Mouse (Mus musculus): ENCODE data around the gene Grid1.

Grid1 gene

GRCm38 (mm10) chr14:34916315-34916714 is 96.4 kb downstream of the Grid1 start:
- DNase-seq (ENCODE audit: low read depth, low spot score): no peak

DNA sequence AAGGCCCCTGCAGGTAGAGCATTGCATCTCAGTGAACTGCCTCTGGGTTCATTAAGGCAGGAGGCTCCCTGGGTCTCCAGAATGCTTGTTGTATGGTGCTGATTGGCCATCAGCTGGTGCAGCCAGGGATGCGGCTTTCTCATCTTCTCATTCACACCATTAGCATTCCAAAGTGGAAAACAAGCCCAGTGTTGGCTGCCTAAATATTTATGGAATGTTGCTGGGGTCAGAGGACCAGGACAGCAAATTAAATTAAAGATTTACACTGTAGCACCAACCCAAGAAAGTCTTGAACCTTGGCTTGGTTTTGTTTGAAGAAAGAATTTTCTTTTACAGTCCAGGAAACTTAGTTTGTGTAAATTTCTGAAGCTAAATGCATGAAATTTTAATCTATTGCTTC is 97.2 kb downstream of the Grid1 start:
- DNase-seq (ENCODE audit: low read depth, low spot score): no peak

- no peak for DNase-seq (ENCODE audit: low read depth, low spot score)
These were observed 99.3 kb downstream of the Grid1 start for GRCm38 (mm10) chr14:34919221-34919620.

- no peak for DNase-seq (ENCODE audit: low read depth, low spot score)
These were observed 101.4 kb downstream of the Grid1 start for GRCm38 (mm10) chr14:34921265-34921664.

DNA sequence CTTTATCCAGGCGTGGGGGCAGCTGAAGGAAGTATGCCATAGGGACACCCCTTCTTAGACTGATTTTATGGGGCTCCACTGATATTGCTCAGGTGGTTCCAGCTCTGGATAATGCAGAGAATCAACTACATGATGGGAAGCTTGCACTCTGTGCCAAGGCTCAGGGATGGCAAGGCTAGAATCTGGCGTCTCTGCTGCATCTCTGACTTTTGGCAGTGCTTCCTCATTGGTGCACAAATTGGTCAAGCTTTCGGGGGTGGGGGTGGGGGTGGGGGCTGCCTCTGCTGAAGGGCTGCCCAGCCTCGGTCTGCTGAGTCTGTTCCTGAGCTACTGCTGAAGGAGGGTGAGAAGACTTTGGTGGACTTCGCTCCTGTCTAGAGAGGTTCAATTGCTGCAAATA is 105.1 kb downstream of the Grid1 start:
- no peak for DNase-seq (ENCODE audit: low read depth, low spot score)

- no peak for DNase-seq (ENCODE audit: low read depth, low spot score)
These were observed 110.3 kb downstream of the Grid1 start for GRCm38 (mm10) chr14:34930040-34930719.

GRCm38 (mm10) chr14:34933197-34933596 is 113.3 kb downstream of the Grid1 start:
- DNase-seq (ENCODE audit: low read depth, low spot score): no peak

DNA sequence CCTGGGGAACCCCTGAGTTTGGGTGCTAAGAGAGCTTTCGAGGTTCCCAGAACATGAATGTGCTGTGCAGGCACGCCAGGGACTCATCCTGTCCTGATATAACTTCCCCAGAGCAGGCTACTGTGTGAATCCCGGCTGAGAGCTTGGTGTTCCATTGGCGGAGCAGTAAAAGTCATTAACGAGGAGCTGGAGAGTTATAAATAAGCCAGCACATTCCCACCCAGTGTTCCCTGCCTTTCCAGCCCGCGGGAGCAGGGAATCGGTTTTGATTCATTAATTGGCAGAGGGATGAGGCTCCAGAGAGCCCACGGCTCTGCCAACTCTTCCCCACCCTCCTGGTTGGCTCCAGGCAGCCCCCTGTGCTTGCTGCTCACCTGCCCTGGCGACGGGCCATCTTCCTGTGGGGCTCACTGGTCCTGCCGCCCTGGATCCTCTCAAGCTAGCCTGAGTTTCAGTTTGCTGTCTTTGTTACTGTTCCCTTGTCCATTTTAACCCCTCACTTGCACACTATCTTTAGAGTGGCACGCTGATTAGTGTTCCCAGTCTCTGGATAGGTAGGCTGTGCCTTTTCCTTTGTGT is 116.4 kb downstream of the Grid1 start:
- DNase-seq (ENCODE audit: low read depth, low spot score): peak; percentile 13

DNA sequence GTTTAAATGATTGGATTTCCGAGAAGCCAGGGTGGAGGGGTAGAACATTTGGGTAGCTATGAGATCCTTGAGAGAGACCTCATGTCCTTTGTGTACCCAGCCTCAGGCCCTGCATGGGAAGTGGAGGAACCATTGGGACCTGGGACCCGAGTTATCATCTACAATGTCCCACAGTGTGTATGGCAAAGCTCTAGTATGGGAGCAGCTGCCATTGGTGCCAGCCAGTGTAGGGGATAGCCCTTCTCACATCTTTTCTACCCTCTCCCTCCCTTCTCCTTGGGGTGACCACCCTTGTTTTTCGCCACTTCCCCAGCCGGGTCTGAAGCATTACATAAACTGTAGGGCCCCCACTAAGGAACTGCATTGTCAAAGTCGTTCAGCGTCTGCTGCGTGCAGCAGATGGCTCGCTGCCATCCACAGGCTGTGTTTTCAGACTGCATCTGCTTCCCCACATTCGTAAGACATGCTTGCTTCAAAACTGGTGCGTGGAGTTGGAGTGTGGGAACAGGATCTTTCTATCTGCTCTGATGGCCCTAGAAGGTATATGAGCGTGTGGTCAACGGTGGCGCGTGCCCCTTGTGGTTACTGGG is 124.6 kb downstream of the Grid1 start:
- DNase-seq (ENCODE audit: low read depth, low spot score): no peak

DNA sequence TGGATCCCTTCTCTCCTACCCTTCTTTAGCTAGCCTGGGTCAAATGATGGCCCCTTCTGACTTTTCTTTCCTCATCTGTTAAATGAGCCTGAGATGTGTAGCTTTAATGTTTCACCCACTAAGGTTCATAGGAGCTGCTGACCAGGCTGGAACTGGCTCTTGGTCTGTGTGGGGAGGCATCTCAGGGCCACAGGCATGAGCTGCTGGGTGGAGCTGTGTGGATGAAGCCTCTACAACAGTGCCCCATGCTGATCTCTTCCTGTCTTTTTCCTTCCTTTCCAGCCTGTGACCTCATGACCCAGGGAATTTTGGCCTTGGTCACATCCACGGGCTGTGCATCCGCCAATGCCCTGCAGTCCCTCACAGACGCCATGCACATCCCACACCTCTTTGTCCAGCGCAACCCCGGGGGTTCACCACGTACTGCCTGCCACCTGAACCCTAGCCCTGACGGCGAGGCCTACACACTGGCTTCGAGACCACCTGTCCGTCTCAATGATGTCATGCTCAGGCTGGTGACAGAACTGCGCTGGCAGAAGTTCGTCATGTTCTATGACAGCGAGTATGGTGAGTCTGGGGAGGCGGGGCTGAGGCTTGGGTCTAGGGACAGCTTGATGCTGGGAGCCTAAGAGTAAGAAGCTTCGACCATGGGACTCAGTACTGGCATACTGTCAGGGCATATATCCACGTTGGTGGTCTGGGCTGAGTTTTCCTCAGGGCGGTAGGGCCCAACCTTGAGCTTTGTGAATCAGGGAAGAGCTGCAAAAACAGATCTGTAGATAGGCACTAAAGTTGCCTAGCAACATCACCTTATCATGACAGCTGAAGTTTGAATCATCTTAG is 125.8 kb downstream of the Grid1 start:
- DNase-seq (ENCODE audit: low read depth, low spot score): no peak

DNA sequence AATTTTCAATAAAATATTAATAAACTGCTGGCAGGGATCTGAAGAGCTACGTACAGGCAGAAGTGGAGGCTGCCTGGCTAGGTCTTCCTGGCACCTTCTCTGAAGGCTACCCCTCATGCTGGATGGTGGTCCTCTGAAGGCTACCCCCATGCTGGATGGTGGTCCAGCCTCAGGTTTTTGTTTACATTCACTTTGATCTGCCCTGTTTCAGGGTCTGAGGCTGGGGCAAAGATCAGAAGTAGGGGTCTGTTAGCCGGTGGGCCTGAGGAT is 126.3 kb downstream of the Grid1 start:
- DNase-seq (ENCODE audit: low read depth, low spot score): no peak

- DNase-seq (ENCODE audit: low read depth, low spot score): peak; percentile 33
These were observed 128.3 kb downstream of the Grid1 start for GRCm38 (mm10) chr14:34948249-34948648.

DNA sequence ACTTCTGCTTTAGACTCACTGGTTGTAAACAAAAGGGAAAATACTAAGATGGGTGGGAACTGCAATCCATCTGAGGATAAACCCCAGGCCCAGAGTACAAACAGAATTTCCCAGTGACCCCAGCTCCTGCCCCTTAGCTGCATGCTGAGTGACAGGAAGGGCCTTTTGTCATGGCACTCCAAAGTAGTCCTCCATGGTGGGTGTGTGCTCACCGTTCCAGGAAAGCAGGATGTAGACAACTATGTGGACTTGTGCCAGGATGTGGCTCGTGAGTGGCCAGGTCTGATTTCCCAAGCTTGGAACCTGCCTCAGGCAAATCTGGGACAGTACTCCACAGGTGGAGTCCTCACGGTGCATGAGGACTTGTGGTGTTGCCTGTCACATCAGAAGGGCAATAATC is 132.4 kb downstream of the Grid1 start:
- DNase-seq (ENCODE audit: low read depth, low spot score): no peak

DNA sequence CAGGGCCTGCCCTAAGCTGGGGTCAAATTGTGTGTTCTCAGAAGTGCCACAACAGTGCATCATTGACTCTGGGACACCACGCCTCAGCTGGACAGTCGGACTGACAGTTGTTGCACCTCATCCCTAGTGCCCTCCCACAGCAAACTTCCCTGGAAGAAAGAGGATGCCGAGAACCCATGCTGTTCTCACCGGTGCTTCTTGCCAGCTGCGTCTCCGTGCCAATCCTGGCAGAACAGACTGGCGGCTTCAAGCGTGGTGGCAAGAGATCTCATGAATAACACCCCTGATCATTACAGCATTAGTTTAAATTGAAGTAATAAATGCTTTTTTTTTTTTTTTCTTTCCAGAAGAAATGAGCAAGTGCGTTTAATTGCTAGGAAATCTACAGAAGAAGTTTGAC is 133.7 kb downstream of the Grid1 start:
- no peak for DNase-seq (ENCODE audit: low read depth, low spot score)

GRCm38 (mm10) chr14:34955689-34956088 is 135.8 kb downstream of the Grid1 start:
- DNase-seq (ENCODE audit: low read depth, low spot score): no peak

GRCm38 (mm10) chr14:34960227-34960626 is 140.3 kb downstream of the Grid1 start:
- no peak for DNase-seq (ENCODE audit: low read depth, low spot score)

- DNase-seq (ENCODE audit: low read depth, low spot score): no peak
These were observed 143.8 kb downstream of the Grid1 start for GRCm38 (mm10) chr14:34963616-34964168.

DNA sequence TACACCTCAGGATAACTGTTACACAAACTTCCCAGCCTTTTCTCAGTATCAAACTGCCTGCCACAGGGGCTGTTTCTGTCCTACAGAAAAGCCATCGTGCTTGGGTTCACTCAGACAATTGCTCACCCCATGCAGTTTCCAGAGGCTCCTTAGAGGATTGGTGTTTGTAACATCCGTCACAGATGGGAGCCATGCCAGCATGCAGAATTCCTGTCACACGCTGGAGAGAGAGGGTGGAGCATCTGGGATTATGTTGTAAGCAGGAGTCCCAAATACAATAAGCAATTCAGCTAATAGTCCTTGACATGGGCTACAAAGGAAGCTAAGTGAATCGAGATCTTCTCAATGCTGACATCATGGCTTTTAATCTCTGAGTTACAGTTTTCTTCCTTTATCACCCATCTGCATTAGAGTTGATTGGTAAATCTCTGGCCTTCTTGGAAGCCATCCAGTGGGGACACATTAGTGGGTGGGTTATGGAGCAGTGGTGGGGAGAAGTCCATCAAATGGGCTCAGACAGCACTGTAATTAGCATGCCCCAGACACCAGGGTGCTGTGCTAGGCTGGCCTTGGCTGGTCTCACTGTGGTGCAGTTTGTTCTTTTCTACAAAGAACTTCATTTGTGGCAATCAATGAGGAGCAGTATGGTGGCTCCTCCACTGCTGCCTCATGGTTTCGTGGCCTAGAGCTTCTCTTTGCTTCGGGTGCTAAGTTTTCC is 149.4 kb downstream of the Grid1 start:
- no peak for DNase-seq (ENCODE audit: low read depth, low spot score)

GRCm38 (mm10) chr14:34972930-34973329 is 153.0 kb downstream of the Grid1 start:
- DNase-seq (ENCODE audit: low read depth, low spot score): no peak

DNA sequence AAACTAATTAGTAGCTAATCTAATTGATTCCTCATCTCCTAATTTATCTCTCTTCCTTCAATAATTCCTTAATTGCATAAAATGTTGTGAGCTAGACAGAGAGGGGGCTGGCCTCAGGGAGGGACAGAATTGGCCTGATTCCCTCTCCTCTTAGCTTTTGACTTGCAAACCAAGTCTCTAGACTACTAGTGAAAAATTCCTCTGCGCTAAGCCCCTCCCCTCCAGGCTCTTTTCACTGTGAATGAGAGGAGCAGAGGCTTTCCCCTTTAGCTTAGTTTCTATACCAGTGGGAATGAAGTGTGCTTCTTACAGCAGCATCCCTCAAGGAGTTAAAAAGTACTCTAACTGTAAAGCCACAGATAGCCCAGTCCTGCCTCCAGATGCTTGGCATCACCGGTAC is 160.8 kb downstream of the Grid1 start:
- no peak for DNase-seq (ENCODE audit: low read depth, low spot score)

GRCm38 (mm10) chr14:34989131-34989530 is 169.2 kb downstream of the Grid1 start:
- no peak for DNase-seq (ENCODE audit: low read depth, low spot score)

DNA sequence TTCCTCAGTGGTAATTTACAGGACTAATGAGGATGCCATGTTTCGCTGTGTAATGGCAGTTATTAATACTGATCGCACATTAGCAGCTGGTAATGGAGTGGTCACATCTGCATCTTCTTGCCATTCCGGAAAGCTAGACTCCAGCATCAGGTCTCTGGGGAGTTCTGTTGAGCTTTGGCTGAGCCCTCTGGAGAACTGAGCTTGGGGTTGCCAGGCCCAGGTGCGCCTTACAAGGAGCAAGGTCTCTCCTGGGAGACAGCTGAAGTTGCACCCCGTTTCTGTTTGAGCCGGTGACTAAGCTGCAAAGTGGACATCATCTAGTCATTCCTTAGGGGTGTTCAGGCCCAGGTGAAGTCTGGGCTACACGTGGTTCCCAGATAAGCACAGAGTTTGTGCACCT is 186.8 kb downstream of the Grid1 start:
- no peak for DNase-seq (ENCODE audit: low read depth, low spot score)
